Mouse (Mus musculus): Measurements from ENCODE around the gene Lrrc2.

DNA sequence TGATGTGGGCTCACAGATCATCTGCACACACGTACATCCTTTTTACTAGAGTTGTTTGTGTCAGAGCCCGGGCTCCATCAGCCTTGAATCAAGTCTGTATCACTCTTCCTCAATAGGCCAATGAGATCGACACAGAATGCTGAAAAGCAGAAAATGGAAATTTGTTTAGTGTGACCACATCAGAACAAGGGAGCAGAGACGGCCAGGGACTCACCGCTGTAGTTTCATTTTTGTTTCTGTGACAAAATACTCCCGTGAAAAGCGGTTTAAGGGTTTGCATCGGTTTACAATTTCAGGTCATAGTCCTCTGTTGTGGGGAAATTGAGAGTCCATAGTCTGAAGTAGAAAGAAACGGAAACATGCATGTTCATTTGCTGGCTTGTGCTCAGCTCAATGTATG lies 51.9 kb downstream of the Lrrc2 start:
- no peak for TF ChIP-seq CTCF (IDR thresholded peaks at IDR 0.05; ENCODE audit: low read depth, low read length)
- no peak for TF ChIP-seq POLR2A (IDR thresholded peaks at IDR 0.05; ENCODE audit: borderline replicate concordance, low read depth, low read length)
